Mouse (Mus musculus): ENCODE results near the gene Prkn.

DNA sequence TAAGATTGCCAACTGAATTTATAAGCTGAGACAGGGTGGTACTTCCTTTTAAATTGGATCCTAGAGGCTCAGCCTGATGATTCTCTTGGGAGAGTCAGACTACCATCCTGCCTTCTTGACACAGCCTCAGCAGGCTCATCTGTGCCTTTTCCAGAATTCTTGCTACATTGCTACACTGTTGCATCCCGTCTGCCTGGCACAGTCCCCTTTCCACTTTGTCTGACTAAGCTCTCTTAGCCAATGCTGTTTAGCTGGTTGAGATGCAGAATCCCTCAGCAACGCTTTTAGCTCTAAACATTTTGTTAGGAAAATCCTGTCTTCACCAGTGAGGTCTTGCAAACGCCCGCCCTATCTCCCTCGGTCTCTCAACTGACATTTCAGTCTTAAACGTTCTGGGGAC is 1115.1 kb downstream of the Prkn start:
- no peak for TF ChIP-seq POLR2A (IDR thresholded peaks at IDR 0.05; ENCODE audit: low read depth, low read length)
- no peak for TF ChIP-seq CTCF (IDR thresholded peaks at IDR 0.05; ENCODE audit: extremely low read depth, insufficient read length, insufficient replicate concordance, low read depth, low read length)

Data from small intestine, adult 2 months (tissue).